Mouse (Mus musculus) lung, embryonic 14.5 days (tissue): Measurements from ENCODE around the gene 2610507B11Rik. TPM values are rescaled to one million over a fixed set of nuclear protein-coding genes. Genes with fewer than 3 reads are reported as not detected.

Source experiments
- ATAC-seq: fragments of 200-750 bp; cut with Nextera tagmentation; 2 replicates; pipeline ENCODE4 v1.8.0; 2017; ENCODE audit warnings: mild to moderate bottlenecking, moderate TSS enrichment, moderate library complexity; ENCODE audit not compliant: insufficient read depth
- DNase-seq: peaks from one replicate; pipeline ENCODE4 v3.0.0-alpha.2; 2015
- H3K27ac ChIP-seq: fragments of 300-500 bp; sonication (generic); 2 replicates; pipeline ENCODE4 v1.5.1; 2014; ENCODE audit warnings: low read depth, mild to moderate bottlenecking, moderate library complexity
- H3K27me3 ChIP-seq: fragments of 300-500 bp; sonication (generic); 2 replicates; pipeline ENCODE4 v1.6.1; 2014; ENCODE audit warnings: low read length, control low read depth; ENCODE audit not compliant: insufficient read depth
- H3K36me3 ChIP-seq: fragments of 300-500 bp; sonication (generic); 2 replicates; pipeline ENCODE4 v1.6.1; 2014; ENCODE audit warnings: control low read depth; ENCODE audit not compliant: insufficient read depth
- H3K4me1 ChIP-seq: fragments of 300-500 bp; sonication (generic); 2 replicates; pipeline ENCODE4 v1.6.1; 2014; ENCODE audit warnings: antibody characterized with exemption, control low read depth; ENCODE audit not compliant: insufficient read depth
- H3K4me2 ChIP-seq: fragments of 300-500 bp; sonication (generic); 2 replicates; pipeline ENCODE4 v1.6.1; 2014; ENCODE audit warnings: mild to moderate bottlenecking
- H3K4me3 ChIP-seq: fragments of 300-500 bp; sonication (generic); 2 replicates; pipeline ENCODE4 v1.5.1; 2014; ENCODE audit warnings: low read depth, low read length
- H3K9ac ChIP-seq: fragments of 300-500 bp; sonication (generic); 2 replicates; pipeline ENCODE4 v1.6.1; 2014
- H3K9me3 ChIP-seq: fragments of 300-500 bp; sonication (generic); 2 replicates; pipeline ENCODE4 v1.6.1; 2016; ENCODE audit warnings: low read depth, low read length, control low read depth
- CTCF ChIP-seq: IDR thresholded peaks from 2 replicates; pipeline ENCODE4 v1.5.1; 2016; ENCODE audit warnings: antibody characterized with exemption, low read depth
- WGBS: fragments of 180-500 bp; shearing (Covaris S2); extraction: QIAGEN DNeasy Blood & Tissue Kit; methylation state at CpG from one replicate; pipeline ENCODE4 v1.1.7; 2014; 5-methylcytosine and 5-hydroxymethylcytosine counted together
- polyA plus RNA-seq: library from polyadenylated mRNA; unstranded; fragments of >200 nt; fragmentation: Nextera tagmentation; extraction: Ambion mirVana; gene quantifications from 2 replicates; pipeline ENCODE4 v1.2.1, GENCODE M21; 2014

Gene 2610507B11Rik
- polyA plus RNA-seq, 1 experiment from 2014 or later = 71.2 TPM

GRCm38 (mm10) chr11:78245261-78245626 is 16.3 kb upstream of the 2610507B11Rik start:
- Histone ChIP-seq H3K36me3 (peaks cover 7% of the 10 kb centered on the region; the same call in 1 of the 2 replicates), H3K9ac (peak overlapping the region; percentile 97), H3K27me3 (no peaks in the 10 kb centered on the region), H3K27ac (peak overlapping the region; percentile 94), H3K4me2 (peak overlapping the region; percentile 72), H3K4me3 (peak overlapping the region; percentile 97), H3K9me3 (no peaks in the 10 kb centered on the region), H3K4me1 (peaks cover 15% of the 10 kb centered on the region)
- ATAC-seq (no peak), DNase-seq (no peak)
- 0% methylated on average over 19 of the region's 19 CpGs for WGBS
- no peak for TF ChIP-seq CTCF

DNA sequence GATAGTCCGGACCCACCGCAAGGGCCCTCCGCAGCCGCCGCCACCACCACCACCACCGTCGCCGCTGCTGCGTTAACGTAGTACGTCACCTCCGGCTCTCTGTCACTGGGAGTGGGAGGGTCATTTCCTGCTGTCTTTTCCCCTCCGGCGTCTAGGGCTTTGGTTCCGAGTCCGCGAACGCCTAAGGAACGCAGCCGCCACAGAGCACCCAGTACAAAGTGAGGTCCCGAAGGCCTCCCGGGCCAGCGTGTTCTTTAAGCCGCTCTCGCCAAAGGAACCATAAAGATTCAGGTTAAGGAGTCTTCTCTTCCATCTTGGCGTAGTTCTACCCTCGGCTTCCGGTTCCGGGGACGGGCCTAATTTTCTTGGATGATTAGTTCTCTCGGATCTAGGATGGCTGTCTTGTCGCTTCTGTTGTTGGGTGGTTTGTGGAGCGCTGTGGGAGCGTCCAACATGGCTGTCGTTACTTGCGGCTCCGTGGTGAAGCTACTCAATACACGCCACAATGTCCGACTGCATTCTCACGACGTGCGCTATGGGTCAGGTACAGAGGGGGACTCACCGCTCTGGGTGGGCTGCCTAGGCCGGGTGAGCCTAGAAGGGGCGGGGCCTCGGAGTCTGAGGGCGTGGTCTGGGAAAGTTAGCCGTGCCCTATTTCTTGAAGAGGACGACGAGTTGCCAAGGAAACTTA is 15.8 kb upstream of the 2610507B11Rik start, which contains the start of the genes Sdf2 and Supt6:
Gene Sdf2, plus strand, starts transcription at position 120 of the 691 bp plus-strand sequence.
Gene Supt6, minus strand, starts transcription at position 361 of the 691 bp plus-strand sequence.
- Histone ChIP-seq H3K9me3 (no peaks in the 10 kb centered on the region), H3K4me2 (peak within 1 kb of the TSS; percentile 72), H3K27ac (peak within 1 kb of the TSS; percentile 94), H3K27me3 (no peaks in the 10 kb centered on the region), H3K36me3 (peaks cover 2% of the 10 kb centered on the region; the same call in 1 of the 2 replicates), H3K4me3 (peak within 1 kb of the TSS; percentile 97), H3K9ac (peak within 1 kb of the TSS; percentile 97), H3K4me1 (peaks cover 15% of the 10 kb centered on the region)
- ATAC-seq = peak; percentile 95
- DNase-seq = peak; percentile 96
- under 1% methylated on average over 50 of the region's 50 CpGs for WGBS
- TF ChIP-seq CTCF = no peak

GRCm38 (mm10) chr11:78246318-78247011 is 15.1 kb upstream of the 2610507B11Rik start:
- peak overlapping the region; percentile 72 for H3K4me2 ChIP-seq
- no peaks in the 10 kb centered on the region for H3K9me3 ChIP-seq
- no peak for DNase-seq
- peak overlapping the region; percentile 97 for H3K4me3 ChIP-seq
- peaks cover 15% of the 10 kb centered on the region for H3K4me1 ChIP-seq
- TF ChIP-seq CTCF = no peak
- peak overlapping the region; percentile 97 for H3K9ac ChIP-seq
- no peaks in the 10 kb centered on the region for H3K27me3 ChIP-seq
- ATAC-seq = no peak
- peaks cover 8% of the 10 kb centered on the region for H3K36me3 ChIP-seq
- peak overlapping the region; percentile 94 for H3K27ac ChIP-seq
- WGBS = 28% methylated on average over 7 of the region's 7 CpGs

DNA sequence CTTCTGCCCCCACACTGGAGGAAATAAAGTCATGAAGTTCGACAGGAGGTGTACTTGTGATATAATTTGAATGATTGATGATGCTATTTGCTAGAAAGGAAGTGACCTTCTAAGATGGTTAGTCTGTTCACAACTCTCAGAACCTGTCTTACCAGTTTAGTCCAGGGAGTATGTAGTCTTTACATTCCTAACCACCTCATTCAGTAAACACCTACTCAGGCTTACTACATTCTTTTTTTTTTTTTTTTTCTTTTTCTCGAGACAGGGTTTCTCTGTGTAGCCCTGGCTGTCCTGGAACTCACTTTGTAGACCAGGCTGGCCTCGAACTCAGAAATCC is 14.6 kb upstream of the 2610507B11Rik start:
- Histone ChIP-seq H3K4me3 (peak overlapping the region; percentile 97), H3K9me3 (no peaks in the 10 kb centered on the region), H3K9ac (peak overlapping the region; percentile 97; the same call in 1 of the 2 replicates), H3K27ac (peak overlapping the region; percentile 75; the same call in 1 of the 2 replicates), H3K36me3 (peaks cover 13% of the 10 kb centered on the region), H3K4me2 (peak overlapping the region; percentile 72), H3K27me3 (no peaks in the 10 kb centered on the region), H3K4me1 (peaks cover 15% of the 10 kb centered on the region)
- no peak for TF ChIP-seq CTCF
- DNase-seq (peak; percentile 33), ATAC-seq (no peak)
- 41% methylated on average over 3 of the region's 3 CpGs for WGBS

DNA sequence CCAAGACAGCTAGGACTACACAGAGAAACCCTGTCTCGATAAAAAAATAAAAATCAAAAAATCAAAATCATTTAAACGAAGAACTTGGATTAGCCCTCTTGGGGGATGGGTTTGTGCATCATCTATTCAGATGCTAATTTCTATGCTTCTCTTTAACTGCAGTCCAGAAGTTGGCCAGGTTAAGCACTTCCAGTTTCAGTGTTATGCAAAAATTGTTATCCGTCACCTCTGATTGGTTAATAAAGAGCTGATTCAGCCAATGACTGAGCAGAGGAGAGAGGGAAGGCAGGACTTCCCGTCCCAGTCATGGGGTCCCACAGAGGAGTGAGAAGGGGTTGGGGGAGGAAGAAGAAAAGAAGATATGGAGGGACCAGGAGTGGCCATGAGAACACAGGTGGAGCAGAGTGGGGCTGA is 13.8 kb upstream of the 2610507B11Rik start:
- H3K4me1 ChIP-seq = peaks cover 15% of the 10 kb centered on the region
- H3K27me3 ChIP-seq = no peaks in the 10 kb centered on the region
- H3K4me3 ChIP-seq = no peak overlapping the region
- TF ChIP-seq CTCF = no peak
- H3K4me2 ChIP-seq = peak overlapping the region; percentile 72; the same call in 1 of the 2 replicates
- no peaks in the 10 kb centered on the region for H3K9me3 ChIP-seq
- H3K9ac ChIP-seq = no peak overlapping the region; the same call in 1 of the 2 replicates
- peaks cover 20% of the 10 kb centered on the region for H3K36me3 ChIP-seq
- ATAC-seq (no peak), DNase-seq (no peak)
- H3K27ac ChIP-seq = no peak overlapping the region
- WGBS = 64% methylated on average over 4 of the region's 4 CpGs

GRCm38 (mm10) chr11:78256618-78257017 is 4.9 kb upstream of the 2610507B11Rik start:
- no peak for ATAC-seq
- Histone ChIP-seq H3K9me3 (no peaks in the 10 kb centered on the region), H3K4me2 (no peak overlapping the region), H3K9ac (no peak overlapping the region), H3K36me3 (peaks cover 32% of the 10 kb centered on the region), H3K27me3 (peaks cover 5% of the 10 kb centered on the region; the same call in 1 of the 2 replicates), H3K27ac (no peak overlapping the region), H3K4me3 (no peak overlapping the region), H3K4me1 (no peaks in the 10 kb centered on the region)
- TF ChIP-seq CTCF = peak; percentile 37
- DNase-seq = peak; percentile 44
- 71% methylated on average over 1 of the region's 1 CpGs for WGBS
